Mouse (Mus musculus) heart, postnatal 0 days (tissue): ENCODE results near the gene Ceacam1.

ENCODE experiments used
- CTCF ChIP-seq: IDR thresholded peaks from 2 replicates; pipeline ENCODE4 v1.5.1; 2016; ENCODE audit warnings: antibody characterized with exemption, control low read depth, low read depth
- EP300 ChIP-seq: IDR thresholded peaks from 2 replicates; pipeline ENCODE4 v1.6.1; 2016; ENCODE audit warnings: antibody characterized with exemption, low read depth

- TF ChIP-seq CTCF (no peak), EP300 (no peak)
These were observed 25.3 kb downstream of the Ceacam1 start for GRCm38 (mm10) chr7:25452103-25452502.
